12 mouse cellular contexts compared by ENCODE assay signal in the genomic region with DNA sequence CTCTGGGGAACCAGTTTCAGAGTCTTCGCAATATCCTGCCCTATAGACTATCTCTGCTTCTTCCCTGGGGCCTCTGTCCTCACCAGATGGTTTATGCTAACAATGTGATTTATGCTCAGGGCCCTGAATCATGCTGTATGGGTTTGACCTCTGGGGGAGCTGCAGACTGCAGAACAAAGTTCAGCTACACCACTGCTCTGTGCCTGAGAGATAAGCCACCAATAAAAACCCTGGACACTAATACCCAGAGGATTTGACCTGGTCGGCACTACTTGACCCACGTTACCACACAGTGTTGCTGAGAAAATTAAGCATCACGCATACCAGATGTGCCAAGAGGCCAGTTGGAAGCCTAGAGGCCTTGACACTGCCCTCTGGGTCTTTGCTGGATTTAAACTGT. TPM values are rescaled to one million over a fixed set of nuclear protein-coding genes. Genes with fewer than 3 reads are reported as not detected.
A peak's percentile ranks its signal among the peaks of the same experiment; 100 is the strongest.
DNase-seq lines count a peak whose midpoint lies in the region; ATAC-seq lines count a peak whose summit lies in the region.
"Had no signal": no experiment of that assay in that cellular context is flagged by ENCODE, and none has a peak within 500 bp of the region (broad histone marks: within the 10 kb centered on the region; RNA-seq: fewer than 3 reads in every experiment).

No protein-coding gene starts in this region.

- peak overlapping the region; percentile 60 for H3K27ac ChIP-seq in midbrain, embryonic 12.5 days (replicated peaks)
- H3K27ac ChIP-seq: embryonic facial prominence, embryonic 15.5 days; liver, embryonic 15.5 days had no signal

- H3K4me1 ChIP-seq in midbrain, embryonic 12.5 days = peaks cover 40% of the 10 kb centered on the region; the same call in 1 of the 2 replicates

- H3K36me3 ChIP-seq in midbrain, embryonic 12.5 days = no peaks in the 10 kb centered on the region
- H3K36me3 ChIP-seq: embryonic facial prominence, embryonic 15.5 days; liver, embryonic 15.5 days had no signal

- H3K9ac ChIP-seq in midbrain, embryonic 12.5 days (replicated peaks) = no peak overlapping the region
- H3K9ac ChIP-seq: embryonic facial prominence, embryonic 15.5 days; liver, embryonic 15.5 days had no signal

- 49% methylated on average over 4 of the region's 4 CpGs for WGBS in midbrain, embryonic 12.5 days

- H3K4me3 ChIP-seq in midbrain, embryonic 12.5 days = no peak overlapping the region
- H3K4me3 ChIP-seq: embryonic facial prominence, embryonic 15.5 days; liver, embryonic 15.5 days had no signal

- intact Hi-C loops in left cerebral cortex, postnatal 4 days (cut with DNase I) = loop anchor here (10.0 kb wide), 2 partner anchors 427 to 527 kb away; no protein-coding TSS in a partner anchor

- no peaks in the 10 kb centered on the region for H3K9me3 ChIP-seq in midbrain, embryonic 12.5 days
- H3K9me3 ChIP-seq: embryonic facial prominence, embryonic 15.5 days; liver, embryonic 15.5 days had no signal

- peak; percentile 41 for DNase-seq in left cerebral cortex, postnatal 4 days
- no peak for DNase-seq in left cerebral cortex, adult 11 months (ENCODE audit: low spot score)
- peak; percentile 72 for DNase-seq in NIH3T3 (ENCODE audit: low read depth)
- peak; percentile 10 for DNase-seq in induced T-regulatory cell, adult 2 months (ENCODE audit: low read depth)
- no peak for DNase-seq in c-Kit-positive CD71-positive TER-119-positive erythroid progenitor cells, embryonic 14.5 days (ENCODE audit: low spot score)
- no peak for DNase-seq in layer of hippocampus, adult 9-11 months
- DNase-seq: right cerebral cortex, adult 18-20 months had no signal

- no peak overlapping the region for H3K4me2 ChIP-seq in midbrain, embryonic 12.5 days (replicated peaks)
- H3K4me2 ChIP-seq: embryonic facial prominence, embryonic 15.5 days; liver, embryonic 15.5 days had no signal

- 0 out of 2 replicates have a peak, but pooled peaks cover 8% of the 10 kb centered on the region for H3K27me3 ChIP-seq in midbrain, embryonic 12.5 days

- peak; percentile 59; the same call in 1 of the 2 replicates for ATAC-seq in midbrain, embryonic 12.5 days (ENCODE audit: low FRiP score, low read depth)
- no peak for ATAC-seq in erythroblast, adult 5-6 weeks (replicated peaks; ENCODE audit: low FRiP score, poor library complexity, severe bottlenecking)

RNA-seq across cellular contexts. Expression of a gene that starts 3.7 kb away (rescaled TPM):
- not detected for total RNA-seq in left cerebral cortex, postnatal 4 days (2021)
- 5.0 and 5.7 TPM in 2 replicates for polyA plus RNA-seq in midbrain, embryonic 12.5 days (2016; fragmentation: Nextera tagmentation; extraction: Ambion mirVana)
- total RNA-seq in erythroblast, adult 5-6 weeks (2015; ENCODE audit: low replicate concordance) = not detected in 2 replicates
- total RNA-seq in erythroblast, adult 5-6 weeks (2017; ENCODE audit: low replicate concordance) = not detected in 2 replicates
- polyA plus RNA-seq: embryonic facial prominence, embryonic 15.5 days; heart, embryonic 16.5 days; liver, embryonic 15.5 days had no signal

Comparison
In these comparisons a context has a peak if more than half of its experiments do, and no peak if none do; other contexts are left out.
1. DNase-seq: peak in left cerebral cortex, postnatal 4 days (single experiment), NIH3T3 (single experiment) and induced T-regulatory cell, adult 2 months (single experiment); none in left cerebral cortex, adult 11 months (single experiment), c-Kit-positive CD71-positive TER-119-positive erythroid progenitor cells, embryonic 14.5 days (single experiment) and layer of hippocampus, adult 9-11 months (single experiment).